Mouse (Mus musculus): ENCODE data around the gene Fbxl16. TPM values are rescaled to one million over a fixed set of nuclear protein-coding genes. Genes with fewer than 3 reads are reported as not detected.

The Fbxl16 gene
- polyA plus RNA-seq, 1 experiment from 2014 or later = 0.78 TPM

DNA sequence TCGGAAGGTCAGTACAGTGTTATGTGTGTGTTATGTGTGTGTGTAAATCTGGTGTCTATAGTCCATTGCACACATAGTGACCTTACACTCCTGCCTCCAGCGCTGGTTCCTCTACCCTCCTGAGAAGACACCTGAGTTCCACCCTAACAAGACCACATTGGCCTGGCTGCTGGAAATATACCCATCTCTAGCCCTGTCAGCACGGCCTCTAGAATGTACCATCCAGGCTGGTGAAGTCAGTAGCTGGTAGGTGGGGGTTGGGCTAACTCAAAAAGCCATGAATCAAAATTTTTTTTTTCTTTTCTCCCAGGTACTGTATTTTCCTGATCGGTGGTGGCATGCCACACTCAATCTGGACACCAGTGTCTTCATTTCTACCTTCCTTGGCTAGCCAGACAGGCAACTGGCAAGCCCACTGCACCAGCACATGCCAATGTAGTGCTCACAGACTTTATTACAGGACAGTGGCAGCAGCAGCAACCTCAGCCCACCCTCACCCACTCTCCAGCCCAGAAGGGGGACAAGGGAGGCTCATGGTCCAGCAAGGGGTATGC is 21.4 kb downstream of the Fbxl16 start:
- peaks cover 22% of the 10 kb centered on the region for H3K36me3 ChIP-seq
- H3K9me3 ChIP-seq (replicated peaks) = no peaks in the 10 kb centered on the region
- peak overlapping the region; percentile 72 for H3K4me3 ChIP-seq
- no peaks in the 10 kb centered on the region for H3K27me3 ChIP-seq
- peaks cover 55% of the 10 kb centered on the region for H3K4me1 ChIP-seq (replicated peaks)
- no peak for ATAC-seq (replicated peaks; ENCODE audit: insufficient number of reproducible peaks, insufficient read depth, low FRiP score, low read depth)
- H3K4me2 ChIP-seq = peak overlapping the region; percentile 84; the same call in 1 of the 2 replicates
- no peak overlapping the region for H3K9ac ChIP-seq
- H3K27ac ChIP-seq = no peak overlapping the region
- WGBS = 79% methylated on average over 4 of the region's 4 CpGs

DNA sequence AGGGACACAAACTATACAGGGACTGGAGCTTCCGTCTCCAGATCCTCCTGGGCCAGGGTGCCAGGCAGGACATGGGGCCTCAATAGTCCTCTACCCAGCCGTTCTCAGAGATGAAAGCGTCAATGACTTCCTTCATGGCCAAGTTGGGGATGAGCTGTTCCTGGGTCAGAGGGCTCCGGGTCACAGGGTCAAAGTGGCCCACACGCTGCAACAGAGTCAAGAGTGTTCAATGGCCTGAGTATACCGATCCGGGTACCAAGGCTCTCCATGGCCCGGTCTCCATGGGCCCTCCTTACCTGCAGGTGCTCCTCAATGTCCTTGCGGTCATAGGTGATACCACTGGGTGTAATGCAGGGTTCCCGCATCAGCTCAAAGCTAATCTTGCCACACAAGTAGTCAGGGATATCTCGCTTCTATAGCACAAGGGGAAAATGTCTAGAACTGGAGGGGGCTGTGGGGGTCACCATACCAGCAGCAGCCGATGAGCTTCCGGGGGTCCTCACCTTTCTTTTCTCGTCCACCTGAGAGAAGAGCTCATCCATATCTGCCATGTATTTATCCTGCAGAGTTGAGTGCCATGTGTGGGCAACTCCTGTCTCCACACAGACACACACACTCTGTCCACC is 22.0 kb downstream of the Fbxl16 start:
- WGBS = 84% methylated on average over 14 of the region's 14 CpGs
- Histone ChIP-seq H3K36me3 (peaks cover 24% of the 10 kb centered on the region), H3K4me1 (replicated peaks) (peaks cover 59% of the 10 kb centered on the region), H3K9me3 (replicated peaks) (no peaks in the 10 kb centered on the region), H3K27ac (no peak overlapping the region), H3K27me3 (no peaks in the 10 kb centered on the region), H3K4me2 (peak overlapping the region; percentile 91), H3K4me3 (peak overlapping the region; percentile 82), H3K9ac (no peak overlapping the region)
- no peak for ATAC-seq (replicated peaks; ENCODE audit: insufficient number of reproducible peaks, insufficient read depth, low FRiP score, low read depth)

DNA sequence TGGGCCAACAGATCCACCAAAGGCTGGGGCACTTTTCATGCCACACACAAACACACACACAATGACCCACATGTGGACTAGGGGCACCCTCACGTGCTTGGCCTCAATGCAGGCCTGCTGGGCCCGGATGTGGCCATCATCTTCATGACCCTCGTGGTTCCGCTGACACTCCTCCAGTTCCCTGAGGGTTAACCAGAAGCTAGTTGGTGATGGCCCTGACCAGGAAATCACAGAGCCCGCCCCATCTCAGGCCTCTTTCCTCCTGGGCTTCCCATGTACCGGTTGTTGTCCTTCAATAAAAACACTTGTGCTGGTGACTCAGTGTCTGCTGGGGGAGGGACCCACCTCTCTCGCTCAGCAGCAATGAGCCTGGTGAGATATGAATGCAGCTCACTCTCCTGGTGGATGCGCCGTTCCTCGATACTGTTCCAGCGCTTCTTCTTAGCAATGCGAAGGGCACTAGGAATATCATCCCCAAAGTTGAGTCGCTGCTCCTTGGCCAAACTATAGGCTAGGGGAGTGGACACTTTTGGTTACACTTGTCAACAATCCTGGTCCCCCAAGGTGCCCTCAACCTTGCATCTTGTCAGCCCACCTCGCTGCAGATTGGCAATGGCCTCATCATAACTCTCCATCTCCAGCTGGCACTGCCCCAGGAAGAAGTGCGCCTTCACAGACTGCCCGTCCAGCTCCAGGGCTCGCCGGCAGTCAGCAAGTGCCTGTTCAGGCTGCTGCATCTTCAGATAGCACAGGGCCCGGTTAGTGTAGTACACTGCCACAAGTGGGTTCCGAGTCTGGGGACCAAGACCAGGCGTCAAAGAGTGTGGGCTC is 22.8 kb downstream of the Fbxl16 start:
- Histone ChIP-seq H3K9ac (peak overlapping the region; percentile 83), H3K4me2 (peak overlapping the region; percentile 91), H3K27me3 (no peaks in the 10 kb centered on the region), H3K4me1 (replicated peaks) (peaks cover 66% of the 10 kb centered on the region), H3K9me3 (replicated peaks) (no peaks in the 10 kb centered on the region), H3K36me3 (peaks cover 24% of the 10 kb centered on the region), H3K4me3 (peak overlapping the region; percentile 82), H3K27ac (peak overlapping the region; percentile 99)
- 44% methylated on average over 21 of the region's 21 CpGs for WGBS
- no peak for ATAC-seq (replicated peaks; ENCODE audit: insufficient number of reproducible peaks, insufficient read depth, low FRiP score, low read depth)

DNA sequence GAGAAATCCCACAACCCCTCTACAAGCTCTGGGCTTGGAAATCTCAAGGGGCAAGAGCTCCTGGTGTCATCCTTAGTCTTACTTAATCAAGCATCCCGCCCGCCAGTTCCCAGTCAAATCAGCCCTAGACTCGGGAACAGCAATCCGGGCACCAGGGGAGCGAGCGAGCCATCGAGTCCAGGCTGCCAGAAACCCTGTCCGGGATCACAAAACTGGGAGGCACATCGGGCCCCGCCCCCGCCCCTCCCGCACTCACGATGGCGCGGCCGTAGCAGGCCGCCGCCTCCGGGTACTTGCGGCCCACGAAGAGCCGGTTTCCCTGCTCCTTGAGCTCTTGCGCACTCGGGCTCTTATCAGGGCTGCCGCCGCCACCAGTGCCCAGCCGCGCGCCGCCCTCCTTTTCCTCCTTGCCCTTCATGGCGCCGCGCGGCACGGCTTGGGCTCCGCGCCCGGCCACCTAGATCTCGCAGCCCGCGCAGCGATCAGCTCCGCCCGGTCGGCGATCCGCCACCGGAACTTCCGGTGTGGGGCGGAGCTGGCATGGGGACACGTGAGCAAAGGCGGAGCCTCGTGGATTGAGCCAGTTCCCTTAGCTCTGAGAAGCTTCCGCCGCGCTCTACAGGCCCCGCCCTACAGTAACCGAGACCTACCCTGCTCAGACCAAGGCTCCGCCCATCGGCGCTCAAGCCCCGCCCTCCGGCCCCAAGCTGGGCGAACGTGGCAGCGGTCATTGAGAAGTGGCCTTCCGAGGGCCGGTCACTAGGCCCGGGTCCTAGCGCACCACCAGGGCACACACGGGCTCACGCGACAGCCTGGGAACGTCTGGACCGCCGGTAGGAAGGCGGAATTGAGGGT is 23.8 kb downstream of the Fbxl16 start:
- H3K4me3 ChIP-seq = peak overlapping the region; percentile 82
- H3K27me3 ChIP-seq = no peaks in the 10 kb centered on the region
- under 1% methylated on average over 72 of the region's 77 CpGs for WGBS
- peak overlapping the region; percentile 99 for H3K27ac ChIP-seq
- H3K4me1 ChIP-seq (replicated peaks) = peaks cover 76% of the 10 kb centered on the region
- H3K9me3 ChIP-seq (replicated peaks) = no peaks in the 10 kb centered on the region
- peaks cover 20% of the 10 kb centered on the region for H3K36me3 ChIP-seq
- peak overlapping the region; percentile 91 for H3K4me2 ChIP-seq
- ATAC-seq (replicated peaks; ENCODE audit: insufficient number of reproducible peaks, insufficient read depth, low FRiP score, low read depth) = peak; percentile 92
- peak overlapping the region; percentile 86 for H3K9ac ChIP-seq

DNA sequence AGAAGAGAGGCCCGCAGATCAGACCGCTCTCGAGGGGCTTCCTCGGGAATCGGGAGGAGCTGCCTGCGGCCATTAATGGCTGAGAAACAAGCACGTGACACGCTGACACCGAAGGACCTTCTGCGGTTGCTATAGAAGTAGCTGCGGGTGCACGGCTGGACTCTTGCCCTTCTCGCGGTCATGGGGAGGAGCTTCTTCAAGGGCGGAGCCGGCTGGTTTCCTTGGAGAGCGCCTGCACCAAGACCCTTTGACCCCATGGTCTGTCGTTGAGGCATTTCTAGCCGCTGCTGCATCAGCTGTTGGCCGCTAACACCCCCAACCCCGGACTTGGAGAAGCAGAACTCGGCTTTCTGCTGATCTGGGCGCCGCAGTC is 24.4 kb downstream of the Fbxl16 start, which contains the start of gene Stub1:
Gene Stub1 (minus strand): TSS at position 114 of the 373 bp plus-strand sequence.
- Histone ChIP-seq H3K27me3 (no peaks in the 10 kb centered on the region), H3K27ac (peak within 1 kb of the TSS; percentile 99), H3K9ac (peak within 1 kb of the TSS; percentile 86), H3K9me3 (replicated peaks) (no peaks in the 10 kb centered on the region), H3K36me3 (peaks cover 18% of the 10 kb centered on the region), H3K4me2 (peak within 1 kb of the TSS; percentile 91), H3K4me3 (peak within 1 kb of the TSS; percentile 82), H3K4me1 (replicated peaks) (peaks cover 79% of the 10 kb centered on the region)
- ATAC-seq (replicated peaks; ENCODE audit: insufficient number of reproducible peaks, insufficient read depth, low FRiP score, low read depth) = peak; percentile 74
- WGBS = under 1% methylated on average over 24 of the region's 24 CpGs

DNA sequence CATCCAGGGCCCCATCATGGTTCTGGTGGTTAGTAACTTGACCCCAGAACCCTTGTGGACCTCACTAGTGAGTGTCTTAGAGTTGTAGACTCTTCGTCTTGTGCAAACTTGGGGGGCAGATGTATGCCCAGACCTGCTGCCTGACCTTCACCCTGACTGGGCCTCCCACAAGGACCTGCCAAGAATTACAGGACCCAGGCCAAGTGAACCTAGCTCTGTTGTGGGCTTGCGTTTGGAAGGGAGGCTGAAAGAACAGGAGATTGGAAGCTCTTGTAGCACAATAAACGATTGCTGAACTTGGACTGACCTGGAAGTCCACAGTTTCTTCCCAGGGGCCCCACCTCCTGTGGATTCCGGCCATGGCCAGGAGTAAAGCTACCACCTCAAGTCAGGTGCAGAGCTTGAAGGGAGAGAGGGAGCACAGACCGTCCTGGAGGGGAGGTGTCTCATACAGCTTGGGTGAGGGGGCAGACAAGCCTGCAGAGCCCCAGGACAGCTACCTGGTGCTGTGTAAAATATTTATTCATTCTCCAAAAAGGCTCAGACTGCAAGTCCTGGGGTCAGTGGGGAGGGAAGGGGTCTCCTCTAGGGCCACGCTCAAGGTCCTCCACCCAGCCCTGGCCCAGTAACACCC is 25.2 kb downstream of the Fbxl16 start:
- H3K9ac ChIP-seq = peak overlapping the region; percentile 86
- peaks cover 23% of the 10 kb centered on the region for H3K36me3 ChIP-seq
- 15% methylated on average over 6 of the region's 6 CpGs for WGBS
- H3K27ac ChIP-seq = peak overlapping the region; percentile 99
- peaks cover 76% of the 10 kb centered on the region for H3K4me1 ChIP-seq (replicated peaks)
- ATAC-seq (replicated peaks; ENCODE audit: insufficient number of reproducible peaks, insufficient read depth, low FRiP score, low read depth) = no peak
- H3K27me3 ChIP-seq = no peaks in the 10 kb centered on the region
- H3K4me3 ChIP-seq = peak overlapping the region; percentile 82
- peak overlapping the region; percentile 91 for H3K4me2 ChIP-seq
- no peaks in the 10 kb centered on the region for H3K9me3 ChIP-seq (replicated peaks)

DNA sequence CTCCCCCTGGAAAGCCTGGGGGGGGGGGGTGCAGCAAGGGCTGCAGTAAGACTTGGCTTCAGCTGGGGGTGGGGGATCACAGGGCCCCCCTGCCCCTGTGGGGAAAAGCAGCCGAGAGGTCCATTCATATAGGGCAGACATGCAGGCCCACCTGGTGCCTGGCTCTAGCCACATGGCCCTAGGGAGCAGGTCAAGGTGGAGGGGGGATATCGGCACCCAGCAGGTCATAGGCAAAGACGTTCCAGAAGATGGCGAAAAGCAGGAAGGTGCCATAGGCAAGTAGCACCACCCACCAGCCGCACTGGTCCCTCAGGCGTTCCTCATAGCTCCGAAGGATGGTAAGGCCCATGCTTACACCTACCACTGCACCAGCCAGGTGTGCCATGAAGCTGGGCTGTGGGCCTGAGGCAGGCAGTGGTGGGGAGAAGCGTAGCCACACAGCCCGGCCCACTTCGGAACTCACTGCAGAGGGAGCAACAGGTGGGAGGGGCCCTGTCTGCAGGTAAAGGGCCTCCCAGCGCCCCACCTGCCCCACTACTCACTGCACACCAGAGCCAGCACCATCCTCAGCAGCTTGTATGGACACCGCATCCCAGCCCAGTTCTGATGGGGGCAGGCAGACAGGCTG is 25.8 kb downstream of the Fbxl16 start:
- Histone ChIP-seq H3K4me2 (peak overlapping the region; percentile 91), H3K4me3 (peak overlapping the region; percentile 82), H3K27ac (peak overlapping the region; percentile 99), H3K36me3 (peaks cover 29% of the 10 kb centered on the region), H3K9me3 (replicated peaks) (no peaks in the 10 kb centered on the region), H3K9ac (peak overlapping the region; percentile 86), H3K27me3 (no peaks in the 10 kb centered on the region), H3K4me1 (replicated peaks) (peaks cover 73% of the 10 kb centered on the region)
- WGBS = 86% methylated on average over 12 of the region's 12 CpGs
- ATAC-seq (replicated peaks; ENCODE audit: insufficient number of reproducible peaks, insufficient read depth, low FRiP score, low read depth) = no peak

DNA sequence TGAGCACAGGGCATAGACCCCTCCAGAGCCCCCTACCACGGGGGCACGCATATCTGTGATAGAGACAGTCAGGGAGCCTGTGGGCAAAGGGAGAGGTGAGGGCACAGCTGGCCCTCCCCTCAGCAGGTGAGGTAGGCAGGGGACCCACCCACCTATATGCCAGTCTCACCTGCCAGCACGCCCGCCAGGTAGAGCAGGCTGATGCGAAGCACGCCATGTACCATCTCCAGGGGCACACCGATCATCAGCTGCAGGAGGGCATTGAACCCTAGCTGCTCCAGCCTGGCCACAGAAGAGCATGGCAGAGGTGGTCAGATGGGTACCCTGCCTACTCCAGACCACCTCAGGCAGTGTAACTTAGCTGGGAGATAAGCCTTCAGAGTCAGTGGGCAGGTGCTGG is 26.4 kb downstream of the Fbxl16 start:
- H3K36me3 ChIP-seq = peaks cover 34% of the 10 kb centered on the region
- H3K9me3 ChIP-seq (replicated peaks) = no peaks in the 10 kb centered on the region
- peak overlapping the region; percentile 82 for H3K4me3 ChIP-seq
- peak overlapping the region; percentile 91; the same call in 1 of the 2 replicates for H3K4me2 ChIP-seq
- ATAC-seq (replicated peaks; ENCODE audit: insufficient number of reproducible peaks, insufficient read depth, low FRiP score, low read depth) = no peak
- H3K27me3 ChIP-seq = no peaks in the 10 kb centered on the region
- H3K9ac ChIP-seq = no peak overlapping the region
- WGBS = 94% methylated on average over 7 of the region's 7 CpGs
- H3K4me1 ChIP-seq (replicated peaks) = peaks cover 70% of the 10 kb centered on the region
- no peak overlapping the region for H3K27ac ChIP-seq

DNA sequence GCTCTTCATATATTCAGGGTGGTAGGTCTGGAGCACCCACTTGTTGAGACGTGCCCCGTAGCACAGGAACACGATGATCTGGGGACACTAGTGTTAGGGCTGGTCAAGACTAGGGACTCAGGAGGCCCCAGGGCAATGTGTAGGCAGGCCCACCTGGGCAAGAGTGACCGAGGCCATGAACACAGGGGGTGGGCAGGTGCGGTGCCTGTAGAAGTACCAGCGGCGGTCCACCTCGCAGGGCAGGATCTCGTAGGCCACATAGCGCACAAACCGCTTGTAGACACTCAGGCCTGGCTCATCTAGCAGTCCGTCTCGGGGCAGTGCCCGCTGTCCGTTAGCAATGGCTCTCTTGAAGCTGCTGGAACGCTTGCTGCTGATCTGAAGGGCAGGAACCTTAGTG is 26.9 kb downstream of the Fbxl16 start:
- no peak overlapping the region for H3K27ac ChIP-seq

DNA sequence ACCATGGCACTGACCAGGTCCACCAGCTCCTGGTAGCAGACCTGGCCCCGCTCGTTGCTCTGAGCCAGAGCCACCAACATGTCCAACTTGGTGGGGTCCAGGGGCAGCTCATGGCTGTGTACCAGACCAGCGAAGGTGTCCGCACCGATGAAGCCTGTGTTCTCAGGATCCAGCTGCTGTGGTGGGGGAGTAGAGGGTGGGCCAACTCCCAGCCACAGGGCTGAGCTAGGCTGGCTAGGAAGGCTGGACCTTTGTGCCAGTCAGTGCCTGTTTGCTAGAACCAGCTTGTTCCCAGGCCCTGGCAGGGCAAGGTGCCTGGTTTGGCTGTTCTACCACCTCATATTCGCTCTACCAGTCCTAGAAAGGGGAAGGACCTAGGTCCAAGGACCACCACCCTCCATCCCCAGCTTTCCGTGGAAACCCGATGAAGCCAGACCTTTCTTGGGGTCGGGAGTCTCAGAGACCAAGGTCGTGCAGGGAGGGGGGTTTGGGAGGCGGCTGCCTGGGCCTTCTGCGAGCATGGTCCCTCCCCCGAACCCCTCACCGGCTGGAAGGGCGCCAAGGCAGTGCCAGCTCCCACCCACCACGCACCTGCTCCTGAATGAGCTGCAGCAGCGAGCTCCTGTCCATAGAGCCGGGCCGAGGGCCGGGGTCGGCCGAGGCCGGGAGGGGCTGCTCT is 27.7 kb downstream of the Fbxl16 start:
- WGBS = 20% methylated on average over 23 of the region's 23 CpGs
- Histone ChIP-seq H3K36me3 (peaks cover 35% of the 10 kb centered on the region), H3K4me3 (peak overlapping the region; percentile 47), H3K9me3 (replicated peaks) (no peaks in the 10 kb centered on the region), H3K4me2 (peak overlapping the region; percentile 90), H3K9ac (peak overlapping the region; percentile 62), H3K4me1 (replicated peaks) (peaks cover 62% of the 10 kb centered on the region), H3K27me3 (no peaks in the 10 kb centered on the region), H3K27ac (peak overlapping the region; percentile 69)
- no peak for ATAC-seq (replicated peaks; ENCODE audit: insufficient number of reproducible peaks, insufficient read depth, low FRiP score, low read depth)

More for the DNA sequence above, 26.9 kb downstream of the Fbxl16 start:
- H3K4me1 ChIP-seq (replicated peaks) = peaks cover 66% of the 10 kb centered on the region
- 92% methylated on average over 16 of the region's 16 CpGs for WGBS
- H3K4me3 ChIP-seq = peak overlapping the region; percentile 47; the same call in 1 of the 2 replicates
- H3K9ac ChIP-seq = peak overlapping the region; percentile 62; the same call in 1 of the 2 replicates
- no peaks in the 10 kb centered on the region for H3K27me3 ChIP-seq
- peak overlapping the region; percentile 91 for H3K4me2 ChIP-seq
- ATAC-seq (replicated peaks; ENCODE audit: insufficient number of reproducible peaks, insufficient read depth, low FRiP score, low read depth) = no peak
- H3K36me3 ChIP-seq = peaks cover 34% of the 10 kb centered on the region
- H3K9me3 ChIP-seq (replicated peaks) = no peaks in the 10 kb centered on the region
